ENCODE assay signal across 13 mouse cellular contexts in genomic region chr9:52792596-52792995, GRCm38 (mm10).
A peak's percentile ranks its signal among the peaks of the same experiment; 100 is the strongest.
DNase-seq lines count a peak whose midpoint lies in the region; TF ChIP-seq lines count a peak whose summit lies in the region.
"Had no signal": no experiment of that assay in that cellular context is flagged by ENCODE, and none has a peak within 500 bp of the region (broad histone marks: within the 10 kb centered on the region; RNA-seq: fewer than 3 reads in every experiment).

No protein-coding gene starts in this region.

- intact Hi-C loops in gastrocnemius, postnatal 36 days (cut with DNase I), result no loop called here

- DNase-seq in layer of hippocampus, adult 2 months (ENCODE audit: low spot score in 2 of 2), result peak; percentile 9 to 34
- DNase-seq in layer of hippocampus, postnatal 10 days (ENCODE audit: low spot score in 2 of 2), result no peak
- peak; percentile 23 for DNase-seq in cerebellum, adult 9-10 months
- DNase-seq in gastrocnemius, postnatal 36 days, result peak; percentile 7 to 27
- DNase-seq in right cerebral cortex, postnatal 25 days, result peak; percentile 23
- DNase-seq in embryo, embryonic 10 days (ENCODE audit: low spot score), result no peak
- DNase-seq in spleen, postnatal 14 days (ENCODE audit: low spot score in 2 of 2), result no peak
- DNase-seq in adrenal gland, postnatal 4 days (ENCODE audit: low spot score in 2 of 2), result no peak
- DNase-seq: adrenal gland, postnatal 14 days; kidney, postnatal 14 days had no signal

- peak overlapping the region; percentile 36; the same call in 1 of the 2 replicates for H3K27ac ChIP-seq in layer of hippocampus, adult 2 months
- H3K27ac ChIP-seq: liver, embryonic 14.5 days; midbrain, embryonic 10.5 days; neural tube, embryonic 12.5 days had no signal

- TF ChIP-seq CTCF in layer of hippocampus, adult 2 months (conservative IDR thresholded peaks at IDR 0.05), result no peak

- H3K4me3 ChIP-seq in layer of hippocampus, adult 2 months, result no peak overlapping the region
- H3K4me3 ChIP-seq: midbrain, embryonic 10.5 days; neural tube, embryonic 12.5 days had no signal

Comparison
In these comparisons a context has a peak if more than half of its experiments do, and no peak if none do; other contexts are left out.
1. DNase-seq: peak in layer of hippocampus, adult 2 months (2 of 2), cerebellum, adult 9-10 months (single experiment), gastrocnemius, postnatal 36 days (2 of 2) and right cerebral cortex, postnatal 25 days (single experiment); none in layer of hippocampus, postnatal 10 days (0 of 2), embryo, embryonic 10 days (single experiment), spleen, postnatal 14 days (0 of 2) and adrenal gland, postnatal 4 days (0 of 2).